Mouse (Mus musculus): ENCODE measurements at regions not wholly inside any gene's neighbourhood (a gene's known extent, or its start where the extent isn't known, plus 50 kb on each side); places are given as distances from the start of the nearest gene placed in this dataset.

DNA sequence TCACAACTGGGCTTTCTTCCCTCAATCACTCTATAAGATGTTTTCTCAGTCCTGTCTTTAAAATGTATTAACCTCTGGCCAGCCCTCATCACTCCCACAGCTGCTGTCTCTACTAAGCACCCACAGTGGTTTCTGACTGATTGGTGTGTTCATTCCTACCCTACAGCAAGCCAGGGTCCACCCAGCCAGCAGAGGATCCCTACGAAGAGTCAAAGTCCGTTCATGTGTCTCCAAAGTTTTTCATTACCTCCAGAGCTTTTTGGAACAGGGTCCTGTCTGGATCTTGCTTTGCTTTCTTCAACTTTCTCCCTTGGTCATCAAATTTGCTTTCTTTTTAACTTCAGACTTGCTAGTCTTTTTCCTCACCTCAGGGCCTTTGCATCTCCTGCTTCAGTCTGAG, 69.3 kb upstream of the 4933415F23Rik start:
- H3K27ac ChIP-seq (ENCODE audit: low read depth, low read length) = no peak overlapping the region
- H3K9me3 ChIP-seq (ENCODE audit: control insufficient read depth, low read length) = no peaks in the 10 kb centered on the region
- H3K36me3 ChIP-seq (ENCODE audit: control insufficient read depth, insufficient read depth, low read length) = no peaks in the 10 kb centered on the region
- DNase-seq (ENCODE audit: low spot score) (no peak), ATAC-seq (ENCODE audit: low FRiP score) (no peak)
- H3K9ac ChIP-seq (ENCODE audit: low read depth, low read length) = no peak overlapping the region
- H3K4me1 ChIP-seq (replicated peaks; ENCODE audit: control insufficient read depth, insufficient read depth, low read length) = no peaks in the 10 kb centered on the region
- no peak overlapping the region for H3K4me2 ChIP-seq (replicated peaks; ENCODE audit: low read depth, low read length)
- no peaks in the 10 kb centered on the region for H3K27me3 ChIP-seq (ENCODE audit: control insufficient read depth, insufficient read depth, low read length)
- 93% methylated on average over 2 of the region's 2 CpGs for WGBS
- no peak overlapping the region for H3K4me3 ChIP-seq (ENCODE audit: low read depth, low read length)

DNA sequence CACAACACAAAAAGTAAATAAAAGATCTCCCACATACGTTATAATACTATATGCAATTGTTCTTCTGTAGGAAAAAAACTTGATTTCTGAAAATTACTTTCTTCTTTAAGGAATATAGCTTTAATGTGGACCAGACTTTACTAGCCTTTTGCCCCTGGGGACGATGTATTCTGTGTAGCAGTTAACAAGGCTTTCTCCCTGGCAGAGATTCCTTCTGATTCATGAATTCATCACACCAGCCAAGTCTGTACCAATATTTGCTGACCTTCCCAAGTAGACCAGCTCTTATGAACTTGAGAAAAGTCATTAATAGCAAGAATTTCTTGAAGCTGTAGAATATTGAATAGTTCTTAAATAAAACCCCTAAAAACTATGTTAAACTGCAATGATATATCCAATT, 68.7 kb upstream of the 4933415F23Rik start:
- no peaks in the 10 kb centered on the region for H3K27me3 ChIP-seq (ENCODE audit: control insufficient read depth, insufficient read depth, low read length)
- ATAC-seq (ENCODE audit: low FRiP score) (no peak), DNase-seq (ENCODE audit: low spot score) (no peak)
- no peaks in the 10 kb centered on the region for H3K9me3 ChIP-seq (ENCODE audit: control insufficient read depth, low read length)
- no peaks in the 10 kb centered on the region for H3K4me1 ChIP-seq (replicated peaks; ENCODE audit: control insufficient read depth, insufficient read depth, low read length)
- no peak overlapping the region for H3K4me3 ChIP-seq (ENCODE audit: low read depth, low read length)
- no peak overlapping the region for H3K4me2 ChIP-seq (replicated peaks; ENCODE audit: low read depth, low read length)
- H3K27ac ChIP-seq (ENCODE audit: low read depth, low read length) = no peak overlapping the region
- WGBS = 79% methylated on average over 2 of the region's 2 CpGs
- no peaks in the 10 kb centered on the region for H3K36me3 ChIP-seq (ENCODE audit: control insufficient read depth, insufficient read depth, low read length)
- H3K9ac ChIP-seq (ENCODE audit: low read depth, low read length) = no peak overlapping the region

GRCm38 (mm10) chr1:23168504-23168903, 66.5 kb upstream of the 4933415F23Rik start:
- H3K27ac ChIP-seq (ENCODE audit: low read depth, low read length) = no peak overlapping the region
- H3K4me3 ChIP-seq (ENCODE audit: low read depth, low read length) = no peak overlapping the region
- no peaks in the 10 kb centered on the region for H3K4me1 ChIP-seq (replicated peaks; ENCODE audit: control insufficient read depth, insufficient read depth, low read length)
- no peak overlapping the region for H3K9ac ChIP-seq (ENCODE audit: low read depth, low read length)
- no peak for ATAC-seq (ENCODE audit: low FRiP score)
- H3K27me3 ChIP-seq (ENCODE audit: control insufficient read depth, insufficient read depth, low read length) = no peaks in the 10 kb centered on the region
- H3K36me3 ChIP-seq (ENCODE audit: control insufficient read depth, insufficient read depth, low read length) = no peaks in the 10 kb centered on the region
- H3K4me2 ChIP-seq (replicated peaks; ENCODE audit: low read depth, low read length) = no peak overlapping the region
- WGBS = 89% methylated on average over 4 of the region's 4 CpGs
- no peak for DNase-seq (ENCODE audit: low spot score)
- no peaks in the 10 kb centered on the region for H3K9me3 ChIP-seq (ENCODE audit: control insufficient read depth, low read length)

DNA sequence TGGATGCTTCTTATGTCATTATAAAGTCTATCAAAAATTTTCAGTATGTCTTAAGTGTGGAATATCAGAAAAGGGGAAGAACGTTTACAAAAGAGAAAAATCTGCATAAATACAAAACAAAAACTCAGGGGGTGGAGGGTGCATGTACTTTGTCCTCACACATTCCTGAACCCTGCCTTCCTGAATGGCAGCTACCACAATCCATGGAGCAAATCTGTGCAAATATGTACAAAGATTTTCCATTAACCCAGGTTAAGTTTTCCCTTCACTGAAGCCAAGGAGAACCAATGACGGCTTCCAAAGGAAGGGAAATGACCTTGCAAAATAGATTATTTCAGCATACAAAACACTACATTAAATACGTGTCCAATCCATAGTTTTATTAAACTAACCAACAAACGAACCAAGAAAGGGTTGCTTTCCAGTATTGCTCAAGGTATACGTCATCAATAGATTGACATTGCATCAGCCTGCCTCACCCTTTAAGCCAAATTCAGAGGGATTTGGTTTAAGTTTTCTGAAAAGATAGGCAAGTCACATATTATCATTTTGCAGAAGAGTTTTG, 61.4 kb upstream of the 4933415F23Rik start:
- Histone ChIP-seq H3K27ac (ENCODE audit: low read depth, low read length) (no peak overlapping the region), H3K4me2 (replicated peaks; ENCODE audit: low read depth, low read length) (no peak overlapping the region), H3K36me3 (ENCODE audit: control insufficient read depth, insufficient read depth, low read length) (no peaks in the 10 kb centered on the region), H3K9me3 (ENCODE audit: control insufficient read depth, low read length) (no peaks in the 10 kb centered on the region), H3K9ac (ENCODE audit: low read depth, low read length) (no peak overlapping the region), H3K4me3 (ENCODE audit: low read depth, low read length) (no peak overlapping the region), H3K27me3 (ENCODE audit: control insufficient read depth, insufficient read depth, low read length) (no peaks in the 10 kb centered on the region), H3K4me1 (replicated peaks; ENCODE audit: control insufficient read depth, insufficient read depth, low read length) (no peaks in the 10 kb centered on the region)
- no peak for ATAC-seq (ENCODE audit: low FRiP score)
- DNase-seq (ENCODE audit: low spot score) = no peak
- 87% methylated on average over 5 of the region's 5 CpGs for WGBS

- Histone ChIP-seq H3K36me3 (ENCODE audit: control insufficient read depth, insufficient read depth, low read length) (no peaks in the 10 kb centered on the region), H3K9me3 (ENCODE audit: control insufficient read depth, low read length) (no peaks in the 10 kb centered on the region), H3K9ac (ENCODE audit: low read depth, low read length) (no peak overlapping the region), H3K27me3 (ENCODE audit: control insufficient read depth, insufficient read depth, low read length) (no peaks in the 10 kb centered on the region), H3K4me3 (ENCODE audit: low read depth, low read length) (no peak overlapping the region), H3K4me1 (replicated peaks; ENCODE audit: control insufficient read depth, insufficient read depth, low read length) (no peaks in the 10 kb centered on the region), H3K27ac (ENCODE audit: low read depth, low read length) (no peak overlapping the region), H3K4me2 (replicated peaks; ENCODE audit: low read depth, low read length) (no peak overlapping the region)
- 80% methylated on average over 6 of the region's 6 CpGs for WGBS
- no peak for ATAC-seq (ENCODE audit: low FRiP score)
- DNase-seq (ENCODE audit: low spot score) = no peak
These were observed 60.7 kb upstream of the 4933415F23Rik start for GRCm38 (mm10) chr1:23162766-23163165.

MicroRNAs encoded in the stretch of these regions (microRNA counts, 519-probe panel; counts per million panel counts)
- microRNA mmu-miR-30a = 4,557 counts per million, percentile 50 among the panel's probes with 10 or more counts
- microRNA mmu-miR-30c = 5,438 counts per million, percentile 79 among the panel's probes with 10 or more counts

All from hindbrain, embryonic 11.5 days (tissue).